ENCODE assay signal across 8 mouse cellular contexts in the genomic region with DNA sequence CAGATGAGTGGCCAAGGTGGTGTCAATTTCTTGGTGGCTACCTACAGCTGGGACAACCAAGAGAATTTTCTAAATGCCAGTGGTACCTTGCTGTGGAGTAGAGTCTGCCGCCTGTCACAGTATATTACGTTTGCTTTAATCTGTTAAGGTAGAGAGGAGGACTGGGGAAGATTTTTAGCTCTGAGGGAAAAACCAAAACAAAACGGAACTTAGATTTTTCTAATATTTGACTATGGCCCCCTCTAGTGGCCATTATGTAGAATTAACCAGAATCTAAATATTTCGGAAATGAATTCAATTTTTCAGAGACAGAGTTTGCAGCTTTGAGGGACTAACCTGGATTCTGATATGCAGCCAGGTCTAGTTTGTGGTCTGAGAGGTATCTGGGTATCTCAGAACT. TPM values are rescaled to one million over a fixed set of nuclear protein-coding genes. Genes with fewer than 3 reads are reported as not detected.
DNase-seq lines count a peak whose midpoint lies in the region; ATAC-seq lines count a peak whose summit lies in the region.

No protein-coding gene starts in this region.

- peak overlapping the region; percentile 24; the same call in 1 of the 2 replicates for H3K4me2 ChIP-seq in lung, embryonic 16.5 days (ENCODE audit: low read depth, low read length)

- WGBS in lung, embryonic 16.5 days: 2% methylated on average over 4 of the region's 4 CpGs

- no peak overlapping the region for H3K4me3 ChIP-seq in lung, embryonic 16.5 days (ENCODE audit: low read length)

- H3K36me3 ChIP-seq in lung, embryonic 16.5 days (ENCODE audit: control insufficient read depth, insufficient read depth, low read length): no peaks in the 10 kb centered on the region
- no peaks in the 10 kb centered on the region for H3K36me3 ChIP-seq in splenic B cell, adult 2 months (ENCODE audit: control insufficient read depth, insufficient read depth, low read length, poor library complexity, severe bottlenecking)

- H3K4me1 ChIP-seq in lung, embryonic 16.5 days (replicated peaks; ENCODE audit: control insufficient read depth, insufficient read depth, low read length): no peaks in the 10 kb centered on the region

- no peaks in the 10 kb centered on the region for H3K27me3 ChIP-seq in lung, embryonic 16.5 days (ENCODE audit: control insufficient read depth, insufficient read depth, low read depth, low read length)
- no peaks in the 10 kb centered on the region for H3K27me3 ChIP-seq in splenic B cell, adult 2 months (ENCODE audit: control insufficient read depth, insufficient read depth, low read length, poor library complexity, severe bottlenecking)

- H3K27ac ChIP-seq in lung, embryonic 16.5 days (ENCODE audit: low read length): no peak overlapping the region

- peak; percentile 40; the same call in 1 of the 2 replicates for ATAC-seq in cerebellum, adult (ENCODE audit: insufficient number of reproducible peaks, low FRiP score, low TSS enrichment)
- ATAC-seq in lung, embryonic 16.5 days (ENCODE audit: low read depth): no peak

- H3K9me3 ChIP-seq in lung, embryonic 16.5 days (ENCODE audit: control insufficient read depth, low read length): no peaks in the 10 kb centered on the region

- H3K9ac ChIP-seq in lung, embryonic 16.5 days (ENCODE audit: low read length): no peak overlapping the region

- DNase-seq in cerebellum, postnatal 4 days (ENCODE audit: low spot score in 2 of 2): no peak
- DNase-seq in lung, adult 18-20 months: no peak
- peak; percentile 79 for DNase-seq in induced T-regulatory cell, adult 2 months (ENCODE audit: low read depth)
- peak; percentile 71 for DNase-seq in splenic B cell, adult 2 months (ENCODE audit: low read depth, low spot score)
- DNase-seq in gastrocnemius, adult 8-10 months (ENCODE audit: low spot score in 2 of 2): no peak
- no peak for DNase-seq in layer of hippocampus, adult 8-10 months (ENCODE audit: low spot score in 2 of 2)

RNA-seq across cellular contexts. Expression of a gene that starts 59.3 kb away (rescaled TPM):
- polyA plus RNA-seq in lung, embryonic 16.5 days (2015; fragmentation: Nextera tagmentation; extraction: Ambion mirVana): 13.3 and 14.5 TPM in 2 replicates
- 1 to 10 TPM; 4.2 to 4.8 (median 4.3) TPM for total RNA-seq in gastrocnemius, adult 8-10 months (2022)
- 10 to 100 TPM; 19.0 to 24.0 (median 21.4) TPM for total RNA-seq in layer of hippocampus, adult 8-10 months (2022)

Comparison
In these comparisons a context has a peak if more than half of its experiments do, and no peak if none do; other contexts are left out.
1. DNase-seq: peak in induced T-regulatory cell, adult 2 months (single experiment) and splenic B cell, adult 2 months (single experiment); none in cerebellum, postnatal 4 days (0 of 2), lung, adult 18-20 months (0 of 2), gastrocnemius, adult 8-10 months (0 of 2) and layer of hippocampus, adult 8-10 months (0 of 2).